Mouse (Mus musculus): Measurements from ENCODE around the gene B3galt6. TPM values are rescaled to one million over a fixed set of nuclear protein-coding genes. Genes with fewer than 3 reads are reported as not detected.
A peak's percentile ranks its signal among the peaks of the same experiment; 100 is the strongest.

The B3galt6 gene
- 37.4 and 38.1 TPM in 2 replicates for polyA plus RNA-seq (2014; fragmentation: Nextera tagmentation; extraction: Ambion mirVana)

GRCm38 (mm10) chr4:155992241-155992905, at the start of gene B3galt6, which contains the start of gene Sdf4:
Gene B3galt6 (minus strand): TSS chr4:155992649.
Gene Sdf4 (plus strand): TSS chr4:155992872.
- no peaks in the 10 kb centered on the region for H3K27me3 ChIP-seq (ENCODE audit: control insufficient read depth, insufficient read depth, low read length)
- ATAC-seq (ENCODE audit: low read depth): peak; percentile 90
- under 1% methylated on average over 97 of the region's 99 CpGs for WGBS
- H3K4me3 ChIP-seq (ENCODE audit: low read depth, low read length): peak within 1 kb of the TSS; percentile 82
- H3K4me1 ChIP-seq (ENCODE audit: control insufficient read depth, insufficient read depth, low read length): peaks cover 23% of the 10 kb centered on the region
- H3K27ac ChIP-seq (ENCODE audit: low read depth, low read length): peak within 1 kb of the TSS; percentile 92
- H3K9me3 ChIP-seq (ENCODE audit: control insufficient read depth, low read length): no peaks in the 10 kb centered on the region
- peak within 1 kb of the TSS; percentile 97 for H3K4me2 ChIP-seq (ENCODE audit: low read depth, low read length)
- no peaks in the 10 kb centered on the region for H3K36me3 ChIP-seq (ENCODE audit: control insufficient read depth, insufficient read depth, low read length)
- H3K9ac ChIP-seq (replicated peaks; ENCODE audit: low read depth, low read length): peak within 1 kb of the TSS; percentile 72

- Histone ChIP-seq H3K4me2 (ENCODE audit: low read depth, low read length) (peak overlapping the region; percentile 40), H3K27me3 (ENCODE audit: control insufficient read depth, insufficient read depth, low read length) (peaks cover 16% of the 10 kb centered on the region)
- ATAC-seq (ENCODE audit: low read depth): no peak
Observed at GRCm38 (mm10) chr4:156034901-156035300, 42.5 kb upstream of the B3galt6 start.

GRCm38 (mm10) chr4:156034301-156034700, 41.9 kb upstream of the B3galt6 start:
- no peak overlapping the region for H3K4me3 ChIP-seq (ENCODE audit: low read depth, low read length)
- peaks cover 16% of the 10 kb centered on the region for H3K4me1 ChIP-seq (ENCODE audit: control insufficient read depth, insufficient read depth, low read length)
- no peaks in the 10 kb centered on the region for H3K36me3 ChIP-seq (ENCODE audit: control insufficient read depth, insufficient read depth, low read length)
- no peak overlapping the region for H3K9ac ChIP-seq (replicated peaks; ENCODE audit: low read depth, low read length)
- peaks cover 16% of the 10 kb centered on the region for H3K27me3 ChIP-seq (ENCODE audit: control insufficient read depth, insufficient read depth, low read length)
- no peaks in the 10 kb centered on the region for H3K9me3 ChIP-seq (ENCODE audit: control insufficient read depth, low read length)
- WGBS: 49% methylated on average over 4 of the region's 4 CpGs
- no peak for ATAC-seq (ENCODE audit: low read depth)
- H3K27ac ChIP-seq (ENCODE audit: low read depth, low read length): no peak overlapping the region
- no peak overlapping the region for H3K4me2 ChIP-seq (ENCODE audit: low read depth, low read length)

More at GRCm38 (mm10) chr4:156034901-156035300, 42.5 kb upstream of the B3galt6 start:
- Histone ChIP-seq H3K9ac (replicated peaks; ENCODE audit: low read depth, low read length) (no peak overlapping the region), H3K27ac (ENCODE audit: low read depth, low read length) (no peak overlapping the region), H3K4me1 (ENCODE audit: control insufficient read depth, insufficient read depth, low read length) (peaks cover 16% of the 10 kb centered on the region), H3K36me3 (ENCODE audit: control insufficient read depth, insufficient read depth, low read length) (no peaks in the 10 kb centered on the region), H3K9me3 (ENCODE audit: control insufficient read depth, low read length) (no peaks in the 10 kb centered on the region), H3K4me3 (ENCODE audit: low read depth, low read length) (peak overlapping the region; percentile 17; the same call in 1 of the 2 replicates)
- WGBS: 3% methylated on average over 25 of the region's 25 CpGs

DNA sequence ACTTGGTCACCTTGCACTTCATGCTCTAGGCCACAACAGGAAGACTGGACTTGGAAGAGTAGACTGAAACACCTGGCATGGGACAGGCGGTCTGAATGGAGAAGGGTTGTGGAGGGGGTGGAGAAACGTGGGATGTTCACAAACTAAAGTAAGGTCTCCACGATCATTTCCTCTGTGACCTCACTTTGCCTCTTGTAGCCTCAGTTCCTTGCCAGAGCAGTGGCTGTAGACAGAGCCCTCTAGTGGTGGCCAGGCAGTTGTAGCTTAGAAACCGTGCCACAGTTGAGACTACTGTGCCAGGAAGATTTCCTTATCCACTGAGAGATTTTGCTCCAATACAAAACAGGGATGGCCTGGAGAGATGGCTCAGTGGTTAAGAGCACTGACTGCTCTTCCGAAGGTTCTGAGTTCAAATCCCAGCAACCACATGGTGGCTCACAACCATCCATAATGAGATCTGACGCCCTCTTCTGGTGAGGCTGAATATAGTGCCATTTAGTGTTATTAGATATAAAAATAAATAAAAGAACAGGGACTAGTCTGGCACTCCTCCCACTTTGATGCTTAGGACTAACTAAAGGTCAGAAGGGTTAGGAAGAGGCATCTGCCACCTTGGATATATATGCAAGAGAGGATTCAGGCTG, 41.1 kb upstream of the B3galt6 start:
- no peaks in the 10 kb centered on the region for H3K36me3 ChIP-seq (ENCODE audit: control insufficient read depth, insufficient read depth, low read length)
- H3K4me1 ChIP-seq (ENCODE audit: control insufficient read depth, insufficient read depth, low read length): peaks cover 16% of the 10 kb centered on the region
- H3K27ac ChIP-seq (ENCODE audit: low read depth, low read length): no peak overlapping the region
- peaks cover 16% of the 10 kb centered on the region for H3K27me3 ChIP-seq (ENCODE audit: control insufficient read depth, insufficient read depth, low read length)
- 46% methylated on average over 6 of the region's 6 CpGs for WGBS
- no peak overlapping the region for H3K4me2 ChIP-seq (ENCODE audit: low read depth, low read length)
- no peak overlapping the region for H3K4me3 ChIP-seq (ENCODE audit: low read depth, low read length)
- ATAC-seq (ENCODE audit: low read depth): no peak
- H3K9ac ChIP-seq (replicated peaks; ENCODE audit: low read depth, low read length): no peak overlapping the region
- H3K9me3 ChIP-seq (ENCODE audit: control insufficient read depth, low read length): no peaks in the 10 kb centered on the region

- H3K4me1 ChIP-seq (ENCODE audit: control insufficient read depth, insufficient read depth, low read length): peaks cover 16% of the 10 kb centered on the region
- no peak overlapping the region for H3K27ac ChIP-seq (ENCODE audit: low read depth, low read length)
- H3K36me3 ChIP-seq (ENCODE audit: control insufficient read depth, insufficient read depth, low read length): no peaks in the 10 kb centered on the region
- no peaks in the 10 kb centered on the region for H3K9me3 ChIP-seq (ENCODE audit: control insufficient read depth, low read length)
- H3K27me3 ChIP-seq (ENCODE audit: control insufficient read depth, insufficient read depth, low read length): peaks cover 16% of the 10 kb centered on the region
- no peak overlapping the region for H3K4me2 ChIP-seq (ENCODE audit: low read depth, low read length)
- H3K4me3 ChIP-seq (ENCODE audit: low read depth, low read length): no peak overlapping the region
- no peak for ATAC-seq (ENCODE audit: low read depth)
- 84% methylated on average over 4 of the region's 4 CpGs for WGBS
- H3K9ac ChIP-seq (replicated peaks; ENCODE audit: low read depth, low read length): no peak overlapping the region
Observed at GRCm38 (mm10) chr4:156032856-156033255, 40.4 kb upstream of the B3galt6 start.

DNA sequence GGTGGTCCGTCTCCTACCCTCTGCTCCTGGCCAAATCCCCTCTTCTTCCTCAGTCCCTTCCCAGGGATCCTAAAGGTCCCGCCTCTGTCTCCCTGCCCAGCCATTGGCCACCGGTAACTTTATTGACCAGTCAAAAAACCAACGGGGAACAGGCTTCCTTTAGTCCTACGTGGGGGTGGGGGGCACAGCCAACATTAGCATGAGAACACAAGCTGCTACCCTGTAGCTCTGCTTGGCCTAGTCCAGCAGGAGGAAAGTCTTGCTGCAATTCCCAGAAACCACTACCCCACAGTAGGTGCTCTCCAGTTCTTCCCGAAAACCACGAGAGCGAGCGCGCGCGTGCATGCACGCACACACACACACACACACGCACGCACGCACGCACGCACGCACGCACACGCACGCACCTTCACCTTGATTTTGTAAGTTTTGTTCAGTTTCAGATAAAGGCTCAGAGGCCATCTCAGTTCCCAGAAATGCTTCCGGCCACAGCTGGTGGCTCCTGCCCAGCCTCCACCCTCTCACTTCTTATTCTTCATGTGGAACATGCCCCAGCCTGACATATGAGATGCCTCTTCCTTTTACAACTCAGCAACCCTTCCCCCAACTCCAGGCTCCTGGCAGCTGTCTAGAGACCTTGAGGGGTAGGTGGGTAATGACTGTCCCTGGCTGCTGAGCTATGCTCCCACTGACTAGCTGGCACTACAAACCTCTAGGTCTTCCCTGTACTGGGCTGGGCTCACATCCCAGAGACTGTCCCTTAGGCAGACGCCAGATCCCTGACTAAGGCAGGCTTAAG, 39.3 kb upstream of the B3galt6 start:
- peak; percentile 90 for ATAC-seq (ENCODE audit: low read depth)
- peak overlapping the region; percentile 41 for H3K4me3 ChIP-seq (ENCODE audit: low read depth, low read length)
- 1% methylated on average over 24 of the region's 24 CpGs for WGBS
- peak overlapping the region; percentile 55 for H3K9ac ChIP-seq (replicated peaks; ENCODE audit: low read depth, low read length)
- no peaks in the 10 kb centered on the region for H3K9me3 ChIP-seq (ENCODE audit: control insufficient read depth, low read length)
- H3K4me2 ChIP-seq (ENCODE audit: low read depth, low read length): peak overlapping the region; percentile 79
- H3K27me3 ChIP-seq (ENCODE audit: control insufficient read depth, insufficient read depth, low read length): peaks cover 16% of the 10 kb centered on the region
- peak overlapping the region; percentile 82 for H3K27ac ChIP-seq (ENCODE audit: low read depth, low read length)
- peaks cover 16% of the 10 kb centered on the region for H3K4me1 ChIP-seq (ENCODE audit: control insufficient read depth, insufficient read depth, low read length)
- peaks cover 4% of the 10 kb centered on the region; the same call in 1 of the 2 replicates for H3K36me3 ChIP-seq (ENCODE audit: control insufficient read depth, insufficient read depth, low read length)

DNA sequence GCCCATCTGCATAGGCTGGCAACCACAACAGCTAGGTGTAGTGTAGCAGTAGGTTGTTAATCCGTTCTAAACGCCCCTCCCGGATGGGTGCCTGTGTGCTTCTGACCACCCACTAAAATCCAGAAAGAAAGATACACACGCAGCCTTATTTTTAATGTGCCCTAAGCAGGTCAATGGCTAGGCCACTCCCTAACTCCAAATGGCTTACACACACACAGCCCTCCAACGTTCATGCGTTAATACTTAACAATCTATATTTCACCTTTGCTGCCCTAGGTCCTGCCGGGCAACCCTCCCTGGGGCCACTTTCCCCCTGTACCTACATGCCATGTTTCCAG, 38.8 kb upstream of the B3galt6 start:
- peak overlapping the region; percentile 55 for H3K9ac ChIP-seq (replicated peaks; ENCODE audit: low read depth, low read length)
- ATAC-seq (ENCODE audit: low read depth): peak; percentile 12; the same call in 1 of the 2 replicates
- no peaks in the 10 kb centered on the region for H3K9me3 ChIP-seq (ENCODE audit: control insufficient read depth, low read length)
- peak overlapping the region; percentile 82 for H3K27ac ChIP-seq (ENCODE audit: low read depth, low read length)
- H3K4me3 ChIP-seq (ENCODE audit: low read depth, low read length): peak overlapping the region; percentile 41
- 10% methylated on average over 7 of the region's 7 CpGs for WGBS
- H3K4me1 ChIP-seq (ENCODE audit: control insufficient read depth, insufficient read depth, low read length): peaks cover 16% of the 10 kb centered on the region
- H3K4me2 ChIP-seq (ENCODE audit: low read depth, low read length): peak overlapping the region; percentile 79
- H3K27me3 ChIP-seq (ENCODE audit: control insufficient read depth, insufficient read depth, low read length): peaks cover 16% of the 10 kb centered on the region
- H3K36me3 ChIP-seq (ENCODE audit: control insufficient read depth, insufficient read depth, low read length): peaks cover 4% of the 10 kb centered on the region; the same call in 1 of the 2 replicates

DNA sequence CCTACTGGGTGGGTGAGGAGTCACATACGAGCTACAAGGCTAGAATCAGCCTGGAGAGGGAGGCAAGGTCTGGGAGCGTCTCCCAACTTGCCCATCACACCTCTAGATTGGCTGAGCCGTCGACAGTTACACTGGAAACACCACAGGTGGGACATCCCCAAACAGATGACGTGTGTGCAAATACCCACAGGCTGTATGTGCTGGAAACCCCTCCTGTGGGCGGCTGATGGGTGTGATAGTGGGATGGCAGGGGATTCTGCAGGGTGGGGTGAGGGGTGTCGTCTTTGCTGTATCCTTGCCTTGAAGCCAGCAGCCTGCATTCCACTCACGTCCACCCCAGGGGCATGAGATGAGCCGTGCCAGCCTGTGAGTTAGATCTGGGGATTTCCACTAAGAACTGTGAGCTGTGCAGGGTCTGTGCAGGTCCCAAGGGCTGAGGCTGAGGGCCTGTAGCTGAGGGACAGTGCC, 38.2 kb upstream of the B3galt6 start:
- Histone ChIP-seq H3K9me3 (ENCODE audit: control insufficient read depth, low read length) (no peaks in the 10 kb centered on the region), H3K4me2 (ENCODE audit: low read depth, low read length) (peak overlapping the region; percentile 79), H3K27me3 (ENCODE audit: control insufficient read depth, insufficient read depth, low read length) (peaks cover 10% of the 10 kb centered on the region), H3K4me3 (ENCODE audit: low read depth, low read length) (peak overlapping the region; percentile 41), H3K27ac (ENCODE audit: low read depth, low read length) (peak overlapping the region; percentile 55), H3K4me1 (ENCODE audit: control insufficient read depth, insufficient read depth, low read length) (peaks cover 16% of the 10 kb centered on the region), H3K9ac (replicated peaks; ENCODE audit: low read depth, low read length) (peak overlapping the region; percentile 55), H3K36me3 (ENCODE audit: control insufficient read depth, insufficient read depth, low read length) (peaks cover 6% of the 10 kb centered on the region; the same call in 1 of the 2 replicates)
- WGBS: 63% methylated on average over 9 of the region's 9 CpGs
- no peak for ATAC-seq (ENCODE audit: low read depth)
